Mouse (Mus musculus): ENCODE results near the gene Gm20662.

Gene Gm20662

GRCm38 (mm10) chr9:108085261-108085660 lies 89.1 kb downstream of the Gm20662 start:
- no peak for DNase-seq (ENCODE audit: low spot score in 2 of 2)

GRCm38 (mm10) chr9:108090611-108091120 lies 94.5 kb downstream of the Gm20662 start:
- DNase-seq (ENCODE audit: low spot score in 2 of 2): no peak

DNA sequence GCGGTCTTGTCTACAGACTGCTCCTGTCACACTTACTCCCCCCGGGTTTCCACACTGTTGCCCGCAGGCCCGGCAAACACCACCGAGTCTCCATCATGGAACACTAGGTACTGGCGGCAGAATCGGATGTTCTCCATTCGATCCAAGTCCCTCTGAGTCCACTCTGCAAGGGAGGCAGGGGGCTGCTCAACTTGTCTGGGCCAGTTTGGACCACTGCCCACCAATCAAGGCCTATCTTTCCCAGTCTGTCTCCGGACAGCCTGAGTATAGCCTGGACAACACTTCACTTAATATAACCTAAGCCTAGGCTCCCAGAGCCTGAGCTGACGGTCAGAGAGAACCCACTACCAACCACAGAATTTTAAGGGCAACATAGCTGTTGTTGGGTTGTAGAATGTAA lies 97.4 kb downstream of the Gm20662 start:
- no peak for DNase-seq (ENCODE audit: low spot score in 2 of 2)

DNA sequence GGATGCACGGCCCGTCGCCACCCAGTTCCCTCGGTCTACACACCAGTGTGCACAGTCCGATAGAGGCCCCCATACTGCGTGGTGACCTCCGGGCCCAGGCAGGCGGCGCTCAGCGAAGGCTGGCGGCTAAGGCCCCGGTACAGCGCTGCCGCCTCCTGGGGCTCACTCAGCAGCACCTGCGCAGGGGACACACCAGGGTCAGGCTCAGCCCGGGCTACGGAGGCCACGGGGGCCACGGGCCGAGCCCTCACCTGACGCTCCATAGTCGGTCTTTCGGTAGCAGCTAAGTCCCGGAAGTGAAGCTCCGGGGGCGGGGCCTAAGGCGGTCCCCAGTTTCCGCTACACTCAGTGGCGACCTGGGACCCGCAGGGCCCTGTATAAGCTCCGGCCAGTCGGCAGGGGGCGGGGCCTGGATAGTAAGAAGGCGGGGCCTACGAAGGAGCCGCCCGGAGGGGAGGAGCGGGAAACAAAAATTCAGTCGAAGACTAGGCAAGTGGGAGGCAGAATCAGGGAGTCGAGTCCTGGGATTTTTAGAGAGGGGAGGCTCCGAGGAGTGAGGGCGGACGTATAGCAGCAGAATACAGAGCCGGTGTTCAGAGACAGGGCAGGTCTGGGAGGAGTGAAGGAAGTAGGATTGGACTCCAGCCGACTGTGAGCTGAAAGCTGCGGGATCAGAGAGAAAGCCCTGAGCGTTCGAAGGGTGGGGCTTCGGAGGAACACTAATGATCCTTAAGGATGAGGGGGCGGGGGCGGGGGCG lies 98.2 kb downstream of the Gm20662 start, which contains the start of gene Apeh:
Gene Apeh (minus strand): TSS at position 423 of the 758 bp plus-strand sequence.
- peak; percentile 95 for DNase-seq (ENCODE audit: low spot score in 2 of 2)

All from natural killer cell, adult 2 months (primary cell).